Mouse (Mus musculus) skeletal muscle tissue, adult 2 months (tissue): Measurements from ENCODE around the gene Brf1.

Experiments used
- DNase-seq: peaks from one replicate; pipeline ENCODE4 v3.0.0-alpha.2; 2012; ENCODE audit warnings: low read depth, low spot score

The Brf1 gene

DNA sequence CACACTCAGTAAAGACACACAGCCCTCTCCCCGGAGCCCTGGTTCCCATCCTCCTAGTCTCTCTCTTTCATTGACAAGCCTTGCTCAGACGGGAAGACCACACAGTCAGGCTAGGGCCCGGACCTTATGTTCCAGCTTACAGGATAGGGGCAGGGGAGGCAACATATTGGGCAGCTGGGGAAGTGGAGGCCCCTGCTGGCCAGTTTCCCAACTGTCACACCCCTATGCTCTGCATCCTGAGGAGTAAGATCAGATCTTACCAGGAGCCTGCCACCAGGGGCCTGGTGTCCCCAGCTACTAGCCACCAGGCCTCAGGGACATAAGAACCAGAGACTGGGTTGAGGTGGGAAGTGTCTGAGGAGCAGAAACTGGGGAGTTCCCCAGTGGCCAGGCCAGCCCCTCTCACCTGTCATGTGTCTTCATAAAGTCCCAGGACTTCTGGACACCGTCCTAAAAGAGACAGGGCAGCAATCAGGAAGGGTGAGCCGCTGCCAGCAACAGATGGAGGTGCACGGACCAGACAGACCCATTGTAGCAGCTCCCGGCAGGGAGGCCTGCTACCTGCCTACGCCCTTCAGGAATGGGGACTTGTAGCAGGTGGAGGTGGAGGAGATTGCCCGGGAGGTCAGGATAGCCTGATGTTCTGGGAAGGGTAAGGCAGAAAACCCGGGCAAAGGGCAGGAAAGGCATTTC lies 61.5 kb downstream of the Brf1 start:
- DNase-seq, result no peak

DNA sequence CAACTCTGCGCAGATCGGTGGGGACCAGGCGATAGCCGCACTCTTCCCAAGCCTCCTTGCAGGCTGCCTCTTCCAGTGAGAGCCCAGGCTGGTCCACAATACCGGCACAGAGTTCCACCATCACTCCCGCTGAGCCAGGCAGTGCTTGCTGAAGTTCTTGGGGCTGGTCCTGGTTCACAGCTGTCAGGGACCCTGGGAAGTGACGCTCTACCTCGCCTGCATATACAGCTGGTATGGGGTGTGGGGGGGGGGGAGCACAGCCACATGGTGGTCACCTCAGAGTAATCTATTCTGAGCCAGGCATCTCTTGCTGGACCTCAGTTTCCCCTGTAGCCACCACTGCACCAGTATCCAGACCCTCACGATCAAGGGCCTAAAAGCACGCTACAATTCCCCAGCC lies 62.1 kb downstream of the Brf1 start:
- no peak for DNase-seq

GRCm38 (mm10) chr12:112937906-112938305 lies 62.6 kb downstream of the Brf1 start:
- no peak for DNase-seq

DNA sequence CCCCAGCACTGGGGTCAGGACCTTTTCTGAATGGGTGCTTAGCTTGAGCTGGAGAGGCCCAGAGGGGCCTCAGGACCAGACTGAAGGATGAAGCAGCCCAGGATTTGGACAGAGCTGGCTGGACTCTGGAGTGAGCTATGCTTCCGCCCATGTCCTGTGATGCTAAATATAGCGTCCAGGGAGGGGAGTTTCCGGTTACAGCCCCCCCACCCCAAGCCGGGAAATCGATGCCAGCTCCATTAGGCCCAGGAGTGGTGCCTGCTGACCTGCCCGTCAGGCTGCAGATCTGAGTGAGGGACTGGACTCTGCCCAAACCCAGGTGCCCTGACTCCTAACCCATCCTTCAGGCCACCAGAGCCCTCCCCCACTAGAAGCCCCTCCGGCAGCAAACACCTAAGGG lies 67.9 kb downstream of the Brf1 start:
- peak; percentile 83 for DNase-seq

DNA sequence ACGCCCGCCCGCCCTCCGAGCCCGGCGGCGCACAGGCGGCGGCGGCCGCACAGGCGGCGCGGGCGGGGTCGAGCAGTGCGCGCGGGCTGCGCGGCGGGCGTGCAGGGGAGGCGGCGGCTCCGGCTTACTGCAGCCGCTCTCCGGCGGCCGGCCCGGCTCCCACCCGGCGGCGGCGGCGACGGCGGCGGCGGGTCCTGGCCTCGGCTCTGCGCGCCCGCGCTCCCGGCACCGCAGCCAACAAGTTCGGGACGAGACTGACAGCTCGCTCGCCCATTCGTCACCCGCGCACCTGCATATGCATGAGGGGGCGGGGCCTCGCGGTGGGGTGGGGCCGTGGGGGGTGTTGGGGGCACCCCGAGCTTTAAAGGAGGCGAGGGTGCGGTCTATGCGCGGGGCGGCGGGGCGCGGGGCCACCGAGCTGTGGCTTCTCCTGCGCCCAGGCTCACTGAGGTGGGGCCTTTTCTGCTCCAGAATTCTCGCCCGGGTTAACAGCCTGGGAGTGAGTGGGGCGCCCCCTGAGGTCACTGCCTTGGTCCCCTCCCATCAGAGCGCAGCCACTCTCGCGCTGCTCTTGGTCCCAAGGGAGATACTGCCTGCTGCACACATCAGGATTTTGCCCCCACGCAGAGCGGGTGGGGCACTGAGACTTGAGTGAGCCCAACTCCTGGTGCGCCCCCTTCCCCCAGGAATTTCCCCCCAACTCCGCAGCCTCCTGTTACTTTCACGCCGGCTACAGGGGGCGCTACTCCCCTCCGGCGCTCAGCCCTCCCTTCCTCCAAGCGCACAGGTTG lies 70.7 kb downstream of the Brf1 start, which contains the start of gene Jag2:
Jag2 (minus strand) TSS at position 215 of the 791 bp plus-strand sequence.
- DNase-seq, result peak; percentile 64

- DNase-seq, result no peak
Measured at GRCm38 (mm10) chr12:112928401-112929241, 71.9 kb downstream of the Brf1 start.

DNA sequence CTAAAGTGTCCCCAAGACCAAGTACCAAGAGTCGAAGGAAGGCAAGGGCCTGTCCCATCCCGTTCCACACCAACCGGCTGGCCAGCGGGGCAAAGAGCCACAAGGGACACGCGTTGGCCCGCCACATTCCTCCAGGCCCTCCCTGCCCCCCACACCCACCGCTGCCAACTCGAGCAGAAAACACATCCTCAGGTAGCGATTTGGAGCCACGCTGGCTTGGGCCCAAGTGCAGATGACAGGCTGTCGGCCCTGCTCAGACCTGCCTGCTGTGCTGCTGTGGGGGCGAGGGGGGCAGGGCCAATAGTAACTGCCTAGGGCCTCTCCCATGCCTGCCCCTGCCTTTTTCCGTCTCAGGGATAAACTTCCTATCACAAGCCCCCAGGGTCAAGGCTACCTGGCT lies 73.2 kb downstream of the Brf1 start:
- no peak for DNase-seq

- no peak for DNase-seq
Measured at GRCm38 (mm10) chr12:112925950-112926349, 74.6 kb downstream of the Brf1 start.

DNA sequence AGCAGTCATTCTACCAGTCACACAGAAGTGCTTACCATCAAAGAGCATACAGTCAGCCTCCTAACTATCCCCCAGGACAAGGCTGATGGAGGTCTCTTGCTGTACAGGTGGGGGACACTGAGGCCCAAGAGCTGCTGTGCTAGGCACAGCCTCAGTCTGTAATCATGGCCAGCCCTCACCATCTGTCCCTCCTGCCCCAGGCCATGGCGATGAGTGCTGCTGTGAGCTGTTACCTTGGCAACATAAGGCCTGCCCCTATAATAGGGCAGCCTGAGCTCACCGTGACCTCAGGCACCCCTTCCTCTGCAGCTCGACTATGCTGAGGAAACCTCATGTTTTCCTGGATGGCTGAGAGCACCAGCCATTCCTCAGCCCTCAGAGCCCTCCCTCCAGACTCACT lies 78.0 kb downstream of the Brf1 start:
- DNase-seq, result no peak

DNA sequence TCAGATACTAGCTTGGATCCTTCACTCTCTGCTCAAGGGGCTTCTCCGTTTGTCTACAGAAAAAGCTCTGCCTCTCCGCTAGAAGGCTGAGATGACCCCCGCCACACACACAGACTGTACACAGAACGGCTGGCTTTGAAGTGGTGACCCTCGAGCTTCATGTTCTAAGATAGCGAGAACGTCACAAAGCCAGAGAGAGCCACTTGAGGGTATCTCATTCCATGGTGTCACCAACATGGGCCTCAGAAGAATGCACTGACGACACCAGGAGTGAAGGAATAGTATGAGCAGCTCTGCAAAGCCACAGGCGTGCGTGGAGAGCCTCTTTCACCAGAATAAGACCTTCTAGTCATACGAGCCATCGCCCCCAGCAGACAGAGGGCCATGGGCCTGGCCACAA lies 79.0 kb downstream of the Brf1 start:
- no peak for DNase-seq

- no peak for DNase-seq
Measured at GRCm38 (mm10) chr12:112917906-112918305, 82.6 kb downstream of the Brf1 start.

GRCm38 (mm10) chr12:112917486-112917885 lies 83.0 kb downstream of the Brf1 start:
- no peak for DNase-seq

DNA sequence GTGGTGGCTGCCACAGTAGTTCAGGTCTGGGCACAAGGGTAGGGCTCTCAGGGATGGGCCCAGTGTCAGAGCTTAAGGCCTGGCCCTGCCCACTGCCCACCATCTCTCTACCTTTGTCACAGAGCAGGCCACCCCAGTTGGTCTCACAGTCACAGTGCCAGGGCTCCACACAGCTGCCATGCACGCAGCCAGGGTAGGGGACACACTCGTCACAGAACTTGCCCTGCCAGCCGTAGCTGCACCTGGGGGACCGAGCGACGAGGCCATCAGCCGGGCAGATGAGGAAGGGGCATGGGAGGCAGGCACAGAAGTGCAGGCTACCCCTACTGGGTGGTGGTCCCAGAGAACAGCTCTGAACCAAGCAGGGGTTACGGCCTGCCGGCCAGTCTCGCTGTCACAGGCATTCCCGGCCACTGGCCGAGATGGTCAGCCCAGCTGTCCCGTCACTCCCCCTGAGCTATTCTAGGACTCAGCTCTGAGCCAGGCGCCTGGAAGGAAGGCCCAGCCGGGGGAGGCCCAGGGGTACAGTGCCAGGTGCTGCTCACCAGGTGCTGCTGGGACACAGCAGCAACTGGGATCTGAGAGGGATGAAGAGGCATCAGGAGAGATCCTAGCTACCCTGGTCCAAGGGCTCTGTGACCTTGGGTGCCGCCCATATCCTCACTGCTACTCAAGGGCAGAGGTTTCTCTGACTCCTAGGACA lies 83.7 kb downstream of the Brf1 start:
- peak; percentile 92 for DNase-seq

DNA sequence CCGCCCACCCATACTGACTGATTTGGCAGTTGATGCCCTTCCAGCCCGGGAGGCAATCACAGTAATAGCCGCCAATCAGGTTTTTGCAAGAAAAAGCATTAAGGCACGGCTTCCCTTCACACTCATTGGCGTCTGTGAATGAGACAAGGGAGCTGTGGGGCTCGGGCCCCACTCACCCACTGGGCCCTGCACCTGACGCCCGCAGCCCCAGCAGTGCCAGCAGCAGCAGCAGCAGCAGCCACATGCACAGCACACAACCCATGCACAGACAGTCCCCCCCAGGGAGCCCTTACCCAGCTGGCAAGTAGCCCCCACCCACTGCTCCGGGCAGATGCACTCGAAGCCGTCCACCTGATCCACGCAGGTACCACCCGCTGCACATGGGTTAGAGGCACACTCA lies 84.9 kb downstream of the Brf1 start:
- no peak for DNase-seq

DNA sequence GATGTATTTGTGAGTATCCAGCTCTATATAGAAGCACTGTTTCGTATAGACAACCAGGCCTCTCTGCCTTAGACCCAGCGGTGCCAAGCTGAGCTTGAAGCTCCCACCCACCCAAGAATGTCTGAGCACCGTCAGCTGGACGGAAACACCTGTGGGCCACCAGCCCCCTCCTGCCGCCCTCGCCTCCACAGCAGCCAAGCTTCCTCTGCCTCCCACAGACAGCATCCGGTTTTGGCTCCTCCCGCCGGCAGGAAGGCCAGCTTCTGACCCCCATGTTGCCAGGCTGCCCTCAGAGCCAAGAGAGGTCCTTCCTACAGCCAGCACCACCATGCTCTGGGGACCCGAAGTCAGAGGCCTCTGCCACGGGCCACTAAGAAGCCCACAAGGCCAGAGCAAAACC lies 86.0 kb downstream of the Brf1 start:
- DNase-seq, result no peak

GRCm38 (mm10) chr12:112912951-112913745 lies 87.4 kb downstream of the Brf1 start:
- DNase-seq, result no peak

GRCm38 (mm10) chr12:112911701-112912100 lies 88.8 kb downstream of the Brf1 start:
- no peak for DNase-seq
